Mouse (Mus musculus) erythroblast, embryonic 14.5 days (primary cell): Measurements from ENCODE around the gene Mad2l2.

Source experiments
- GATA1 ChIP-seq: IDR thresholded peaks from 2 replicates; pipeline ENCODE4 v1.6.1; 2012; ENCODE audit warnings: low read length, inconsistent platforms, mixed read lengths
- TAL1 ChIP-seq: IDR thresholded peaks from 3 replicates; pipeline ENCODE4 v1.6.1; 2012; ENCODE audit warnings: low read length, inconsistent platforms, mixed read lengths

DNA sequence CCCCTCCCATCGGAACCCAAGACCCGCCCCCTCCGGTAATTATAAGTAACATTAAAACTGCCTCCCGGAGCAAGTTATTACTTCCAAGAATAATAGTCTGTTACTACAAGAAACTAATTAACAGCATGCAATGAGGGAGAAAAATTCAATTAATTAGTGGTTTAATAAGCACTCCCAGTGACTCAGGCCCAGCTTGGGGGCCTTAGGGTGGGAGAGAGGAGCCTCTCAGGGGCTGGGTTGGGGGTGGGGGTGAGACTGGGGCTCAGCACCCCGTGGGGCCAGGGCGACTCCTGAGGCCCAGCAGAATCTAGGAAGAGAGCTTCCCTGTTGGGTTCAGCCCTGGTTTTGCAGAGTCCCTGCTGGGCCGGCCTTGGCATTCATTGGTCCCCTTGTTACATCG is 52.2 kb downstream of the Mad2l2 start:
- TF ChIP-seq GATA1 (no peak), TAL1 (no peak)
